Mouse (Mus musculus) adipocyte (in vitro differentiated cells): ENCODE results near the gene Nrxn3.

Source experiments
- DNase-seq: peaks from one replicate; pipeline ENCODE4 v3.0.0-alpha.2; 2016; ENCODE audit warnings: low spot score

Gene Nrxn3

GRCm38 (mm10) chr12:89817072-89817773 is 1094.5 kb downstream of the Nrxn3 start:
- DNase-seq: no peak

- DNase-seq: no peak
Measured at GRCm38 (mm10) chr12:89818200-89818599, 1095.5 kb downstream of the Nrxn3 start.

- DNase-seq: no peak
Measured at GRCm38 (mm10) chr12:89822141-89822540, 1099.5 kb downstream of the Nrxn3 start.

- no peak for DNase-seq
Measured at GRCm38 (mm10) chr12:89829927-89830326, 1107.3 kb downstream of the Nrxn3 start.

GRCm38 (mm10) chr12:89830350-89830749 is 1107.7 kb downstream of the Nrxn3 start:
- no peak for DNase-seq

- DNase-seq: no peak
Measured at GRCm38 (mm10) chr12:89831300-89831699, 1108.6 kb downstream of the Nrxn3 start.

GRCm38 (mm10) chr12:89836271-89836670 is 1113.6 kb downstream of the Nrxn3 start:
- no peak for DNase-seq

- DNase-seq: no peak
Measured at GRCm38 (mm10) chr12:89842861-89843260, 1120.2 kb downstream of the Nrxn3 start.

GRCm38 (mm10) chr12:89848116-89848515 is 1125.4 kb downstream of the Nrxn3 start:
- no peak for DNase-seq

GRCm38 (mm10) chr12:89854355-89854754 is 1131.7 kb downstream of the Nrxn3 start:
- no peak for DNase-seq

- no peak for DNase-seq
Measured at GRCm38 (mm10) chr12:89867124-89867523, 1144.4 kb downstream of the Nrxn3 start.

- DNase-seq: no peak
Measured at GRCm38 (mm10) chr12:89882617-89883370, 1160.1 kb downstream of the Nrxn3 start.

- no peak for DNase-seq
Measured at GRCm38 (mm10) chr12:89884576-89884975, 1161.9 kb downstream of the Nrxn3 start.

GRCm38 (mm10) chr12:89888647-89889046 is 1166.0 kb downstream of the Nrxn3 start:
- DNase-seq: no peak

- no peak for DNase-seq
Measured at GRCm38 (mm10) chr12:89896901-89897300, 1174.2 kb downstream of the Nrxn3 start.

- DNase-seq: no peak
Measured at GRCm38 (mm10) chr12:89909578-89909977, 1186.9 kb downstream of the Nrxn3 start.

- DNase-seq: no peak
Measured at GRCm38 (mm10) chr12:89918138-89918829, 1195.6 kb downstream of the Nrxn3 start.

- no peak for DNase-seq
Measured at GRCm38 (mm10) chr12:89932338-89932737, 1209.7 kb downstream of the Nrxn3 start.

- DNase-seq: no peak
Measured at GRCm38 (mm10) chr12:89933630-89934029, 1211.0 kb downstream of the Nrxn3 start.

- DNase-seq: no peak
Measured at GRCm38 (mm10) chr12:89940746-89941145, 1218.1 kb downstream of the Nrxn3 start.

- no peak for DNase-seq
Measured at GRCm38 (mm10) chr12:89945911-89946502, 1223.3 kb downstream of the Nrxn3 start.

GRCm38 (mm10) chr12:89946522-89946921 is 1223.8 kb downstream of the Nrxn3 start:
- no peak for DNase-seq
